Mouse (Mus musculus) liver, postnatal 0 days (tissue): ENCODE data around the gene Dagla. TPM values are rescaled to one million over a fixed set of nuclear protein-coding genes. Genes with fewer than 3 reads are reported as not detected.

Experiments used
- ATAC-seq: fragments of 200-750 bp; cut with Nextera tagmentation; 2 replicates; pipeline ENCODE4 v1.8.0; 2017; ENCODE audit warnings: mild to moderate bottlenecking, moderate library complexity
- DNase-seq: peaks from one replicate; pipeline ENCODE4 v3.0.0-alpha.2; 2016
- H3K27ac ChIP-seq: fragments of 300-500 bp; sonication (generic); 2 replicates; pipeline ENCODE4 v1.5.1; 2014; ENCODE audit warnings: antibody characterized with exemption, moderate library complexity, mild to moderate bottlenecking, low read depth
- H3K27me3 ChIP-seq: fragments of 300-500 bp; sonication (generic); 2 replicates; pipeline ENCODE4 v1.6.1; 2014; ENCODE audit warnings: low read length, control low read depth, mixed read lengths; ENCODE audit not compliant: insufficient read depth
- H3K36me3 ChIP-seq: fragments of 300-500 bp; sonication (generic); replicated peaks from 2 replicates; pipeline ENCODE4 v1.6.1; 2014; ENCODE audit warnings: mild to moderate bottlenecking, control low read depth, low read length, moderate library complexity, mixed read lengths; ENCODE audit not compliant: insufficient read depth
- H3K4me1 ChIP-seq: fragments of 300-500 bp; sonication (generic); 2 replicates; pipeline ENCODE4 v1.6.1; 2014; ENCODE audit warnings: antibody characterized with exemption, mild to moderate bottlenecking, control low read depth; ENCODE audit not compliant: insufficient read depth
- H3K4me2 ChIP-seq: fragments of 300-500 bp; sonication (generic); 2 replicates; pipeline ENCODE4 v1.6.1; 2014; ENCODE audit warnings: low read depth, mild to moderate bottlenecking, low read length, moderate library complexity, mixed read lengths
- H3K4me3 ChIP-seq: fragments of 300-500 bp; sonication (generic); 2 replicates; pipeline ENCODE4 v1.5.1; 2014; ENCODE audit warnings: low read depth, low read length
- H3K9ac ChIP-seq: fragments of 300-500 bp; sonication (generic); replicated peaks from 2 replicates; pipeline ENCODE4 v1.6.1; 2014; ENCODE audit warnings: mild to moderate bottlenecking, moderate library complexity
- H3K9me3 ChIP-seq: fragments of 300-500 bp; sonication (generic); 2 replicates; pipeline ENCODE4 v1.6.1; 2016; ENCODE audit warnings: mild to moderate bottlenecking, control low read depth, low read length, mixed read lengths
- CTCF ChIP-seq: sonication (generic); IDR thresholded peaks from 2 replicates; pipeline ENCODE4 v1.5.1; 2016; ENCODE audit warnings: antibody characterized with exemption, low read depth
- EP300 ChIP-seq: IDR thresholded peaks from 2 replicates; pipeline ENCODE4 v1.6.1; 2016; ENCODE audit warnings: antibody characterized with exemption, low read depth, mild to moderate bottlenecking
- WGBS: fragments of 180-500 bp; shearing (Covaris S2); extraction: QIAGEN DNeasy Blood & Tissue Kit; methylation state at CpG from one replicate; pipeline ENCODE4 v1.1.7; 2014; ENCODE audit not compliant: insufficient replicate concordance; 5-methylcytosine and 5-hydroxymethylcytosine counted together
- polyA plus RNA-seq: library from polyadenylated mRNA; unstranded; fragments of >200 nt; fragmentation: Nextera tagmentation; extraction: Ambion mirVana; gene quantifications from 2 replicates; pipeline ENCODE4 v1.2.1, GENCODE M21; 2015

The Dagla gene
- polyA plus RNA-seq, 1 experiment from 2014 or later: 0.21 TPM

DNA sequence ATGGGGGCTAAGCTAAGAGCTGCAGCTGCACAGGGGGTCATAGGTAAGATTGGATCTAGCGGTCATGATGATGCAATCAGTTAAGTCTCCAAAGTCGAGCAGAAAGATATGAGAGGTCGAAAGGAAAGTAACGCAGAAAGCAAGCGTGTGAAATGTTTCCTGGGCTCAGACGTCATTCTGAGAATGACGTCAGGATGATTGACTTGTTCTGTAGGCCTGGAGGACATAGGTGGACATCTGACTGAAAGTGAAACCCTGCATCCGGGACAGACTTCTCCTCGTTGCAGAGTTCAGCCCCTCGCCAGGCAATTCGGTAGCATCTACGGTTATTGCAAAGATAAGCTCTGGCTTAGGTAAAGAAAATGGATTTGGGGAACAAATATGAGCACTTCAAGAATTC, 963 bp upstream of the Dagla start:
- 46% methylated on average over 12 of the region's 12 CpGs for WGBS
- TF ChIP-seq EP300: no peak
- TF ChIP-seq CTCF: no peak

DNA sequence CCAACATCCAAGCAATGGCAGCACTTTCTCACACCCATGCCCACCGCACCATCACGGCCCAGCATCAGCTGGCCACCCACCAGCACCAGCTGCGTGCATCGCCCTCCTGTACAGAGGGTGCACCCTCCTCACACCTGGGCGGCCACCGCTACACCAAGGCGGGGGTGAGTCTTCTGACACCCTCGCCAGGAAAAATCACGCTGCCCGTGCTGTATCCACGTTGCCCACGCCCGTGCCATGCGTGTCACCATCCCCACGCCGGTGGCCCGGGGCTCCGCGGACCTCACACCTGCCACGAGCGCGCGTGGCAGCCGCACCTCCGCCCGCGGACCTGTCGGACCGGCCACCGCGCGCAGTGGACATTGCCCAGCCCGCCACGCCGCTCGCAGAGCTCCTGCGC, 282 bp downstream of the Dagla start:
- Histone ChIP-seq H3K9ac (peak overlapping the region; percentile 61), H3K36me3 (no peaks in the 10 kb centered on the region), H3K4me3 (peak overlapping the region; percentile 52), H3K4me1 (peaks cover 4% of the 10 kb centered on the region; the same call in 1 of the 2 replicates), H3K27ac (no peak overlapping the region), H3K9me3 (no peaks in the 10 kb centered on the region), H3K27me3 (peaks cover 15% of the 10 kb centered on the region), H3K4me2 (peak overlapping the region; percentile 91)
- ATAC-seq (no peak), DNase-seq (no peak)
- TF ChIP-seq EP300 (no peak), CTCF (no peak)
- 19% methylated on average over 22 of the region's 37 CpGs for WGBS

More for the DNA sequence above, 963 bp upstream of the Dagla start:
- DNase-seq (no peak), ATAC-seq (0 out of 2 replicates have a peak, but pooled peaks have one; percentile 24)
- peaks cover 15% of the 10 kb centered on the region for H3K27me3 ChIP-seq
- H3K36me3 ChIP-seq: no peaks in the 10 kb centered on the region
- H3K9me3 ChIP-seq: no peaks in the 10 kb centered on the region
- no peak overlapping the region for H3K27ac ChIP-seq
- no peak overlapping the region for H3K9ac ChIP-seq
- H3K4me3 ChIP-seq: no peak overlapping the region
- H3K4me1 ChIP-seq: peaks cover 4% of the 10 kb centered on the region; the same call in 1 of the 2 replicates
- no peak overlapping the region; the same call in 1 of the 2 replicates for H3K4me2 ChIP-seq

DNA sequence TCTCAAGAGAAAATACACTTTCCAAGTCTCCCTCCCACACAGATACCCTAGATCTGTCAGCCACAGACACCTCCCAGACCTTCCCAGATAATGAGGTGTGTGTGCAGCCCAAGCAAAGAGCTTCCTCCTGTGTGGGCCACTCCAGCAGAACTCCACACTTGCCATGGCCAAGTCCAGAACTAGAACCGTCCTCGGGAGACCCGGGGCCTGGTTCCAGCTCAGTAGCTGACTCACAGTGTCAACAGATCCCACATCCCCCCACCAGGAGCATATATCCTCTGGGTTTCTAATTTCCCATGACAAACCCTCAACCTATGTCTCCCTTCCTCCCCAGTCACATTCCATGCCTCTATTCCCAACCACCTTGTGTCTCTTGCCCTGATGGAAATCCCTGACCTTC, 1.8 kb downstream of the Dagla start:
- WGBS: 82% methylated on average over 3 of the region's 3 CpGs
- Histone ChIP-seq H3K27ac (no peak overlapping the region), H3K4me3 (no peak overlapping the region), H3K9ac (no peak overlapping the region), H3K4me1 (peaks cover 4% of the 10 kb centered on the region; the same call in 1 of the 2 replicates), H3K36me3 (no peaks in the 10 kb centered on the region), H3K4me2 (no peak overlapping the region), H3K27me3 (peaks cover 15% of the 10 kb centered on the region), H3K9me3 (no peaks in the 10 kb centered on the region)
- no peak for ATAC-seq
- no peak for DNase-seq
- TF ChIP-seq CTCF (no peak), EP300 (no peak)

DNA sequence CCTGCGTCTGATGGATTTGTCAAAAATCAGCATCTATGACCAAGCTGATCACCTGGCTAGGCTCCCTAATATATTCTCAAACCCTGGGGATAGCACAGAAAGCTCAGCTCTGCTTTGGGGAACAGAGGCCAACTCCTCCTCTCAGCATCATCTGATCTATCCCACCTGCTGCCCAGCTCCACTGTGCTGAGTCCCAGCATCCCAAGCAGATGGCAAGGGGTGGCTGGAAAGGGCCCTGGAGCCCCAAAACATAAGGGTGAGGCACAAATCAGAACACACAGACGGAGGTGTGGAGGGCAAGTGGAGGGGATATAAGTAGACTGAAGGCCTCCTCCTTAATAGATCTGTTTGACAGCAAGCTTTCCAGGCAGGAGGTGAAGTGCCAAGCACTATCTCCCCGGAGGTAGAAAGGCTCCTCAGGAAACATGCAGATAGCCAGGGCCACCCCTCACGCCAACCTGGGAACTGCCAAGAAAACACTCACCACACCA, 2.8 kb downstream of the Dagla start:
- no peak overlapping the region for H3K27ac ChIP-seq
- 72% methylated on average over 4 of the region's 4 CpGs for WGBS
- TF ChIP-seq CTCF: no peak
- TF ChIP-seq EP300: no peak
- peaks cover 15% of the 10 kb centered on the region for H3K27me3 ChIP-seq
- H3K36me3 ChIP-seq: no peaks in the 10 kb centered on the region
- no peaks in the 10 kb centered on the region for H3K9me3 ChIP-seq
- DNase-seq (no peak), ATAC-seq (no peak)
- no peak overlapping the region for H3K4me2 ChIP-seq
- H3K4me1 ChIP-seq: peaks cover 4% of the 10 kb centered on the region; the same call in 1 of the 2 replicates
- no peak overlapping the region for H3K4me3 ChIP-seq
- no peak overlapping the region for H3K9ac ChIP-seq

DNA sequence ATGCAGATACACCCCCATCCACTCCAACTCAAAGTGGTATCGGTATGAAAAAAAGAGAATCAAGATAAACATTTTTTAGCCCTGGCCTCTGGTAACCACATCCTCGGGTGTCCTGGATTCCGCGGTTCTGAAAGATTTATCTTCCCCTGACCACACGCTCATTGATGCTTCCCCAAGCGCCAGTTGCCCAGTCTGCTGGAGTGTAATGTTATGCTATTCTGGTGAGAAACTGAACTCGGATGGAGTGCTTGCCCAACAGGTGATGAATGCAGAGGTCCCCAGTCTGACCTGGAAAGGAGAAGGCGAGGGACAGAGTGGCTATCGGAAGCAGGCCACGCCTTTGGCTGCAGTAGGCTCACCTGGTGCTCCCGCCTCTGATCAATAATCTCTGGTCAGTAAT, 3.4 kb downstream of the Dagla start:
- no peak for ATAC-seq
- peaks cover 15% of the 10 kb centered on the region for H3K27me3 ChIP-seq
- WGBS: 38% methylated on average over 11 of the region's 11 CpGs

DNA sequence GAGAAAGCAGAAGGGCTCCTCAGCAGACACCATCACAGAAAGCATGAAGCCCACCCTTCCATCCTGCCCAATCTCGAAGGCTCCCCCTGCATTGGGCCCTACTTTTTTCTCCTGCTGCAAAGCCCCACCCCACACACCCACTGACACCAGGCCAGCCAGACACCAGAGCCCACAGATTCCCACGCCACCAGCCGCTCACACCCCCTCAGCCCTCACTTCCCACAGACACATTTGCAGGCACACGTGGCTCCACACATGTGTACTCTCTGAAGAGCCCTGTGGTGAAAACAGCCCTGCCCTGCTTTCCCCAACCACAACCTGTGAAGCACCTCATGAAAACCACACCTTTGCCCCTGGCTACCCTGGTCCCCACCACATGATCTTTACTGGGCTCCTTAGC, 3.9 kb downstream of the Dagla start:
- Histone ChIP-seq H3K4me2 (no peak overlapping the region), H3K9me3 (no peaks in the 10 kb centered on the region), H3K36me3 (no peaks in the 10 kb centered on the region), H3K4me1 (peaks cover 4% of the 10 kb centered on the region; the same call in 1 of the 2 replicates), H3K27me3 (peaks cover 15% of the 10 kb centered on the region), H3K27ac (no peak overlapping the region), H3K4me3 (no peak overlapping the region), H3K9ac (no peak overlapping the region)
- 44% methylated on average over 4 of the region's 4 CpGs for WGBS
- TF ChIP-seq CTCF (no peak), EP300 (no peak)
- no peak for DNase-seq
- no peak for ATAC-seq

More for the DNA sequence above, 3.4 kb downstream of the Dagla start:
- no peaks in the 10 kb centered on the region for H3K36me3 ChIP-seq
- no peak overlapping the region for H3K4me2 ChIP-seq
- DNase-seq: no peak
- H3K9ac ChIP-seq: no peak overlapping the region
- H3K4me1 ChIP-seq: peaks cover 4% of the 10 kb centered on the region; the same call in 1 of the 2 replicates
- H3K4me3 ChIP-seq: no peak overlapping the region
- TF ChIP-seq EP300 (no peak), CTCF (no peak)
- no peak overlapping the region for H3K27ac ChIP-seq
- H3K9me3 ChIP-seq: no peaks in the 10 kb centered on the region
